Mouse (Mus musculus): ENCODE results near the gene Dazap2. TPM values are rescaled to one million over a fixed set of nuclear protein-coding genes. Genes with fewer than 3 reads are reported as not detected.

The Dazap2 gene
- polyA plus RNA-seq, 1 experiment from 2014 or later: 228 TPM

- no peaks in the 10 kb centered on the region for H3K9me3 ChIP-seq (ENCODE audit: control insufficient read depth, low read length)
- no peaks in the 10 kb centered on the region for H3K36me3 ChIP-seq (ENCODE audit: control insufficient read depth, insufficient read depth, low read length)
- H3K4me3 ChIP-seq (ENCODE audit: low read depth, low read length): no peak overlapping the region
- no peak overlapping the region for H3K9ac ChIP-seq (ENCODE audit: low read length)
- H3K27ac ChIP-seq (ENCODE audit: low read depth, low read length): no peak overlapping the region
- H3K4me1 ChIP-seq (replicated peaks; ENCODE audit: control insufficient read depth, insufficient read depth, low read length): no peaks in the 10 kb centered on the region; the same call in 1 of the 2 replicates
- H3K27me3 ChIP-seq (ENCODE audit: control insufficient read depth, insufficient read depth, low read length): no peaks in the 10 kb centered on the region
- no peak for DNase-seq (ENCODE audit: low spot score)
- H3K4me2 ChIP-seq (ENCODE audit: low read depth, low read length, severe bottlenecking): no peak overlapping the region
- ATAC-seq (replicated peaks; ENCODE audit: low FRiP score): no peak
- WGBS: 69% methylated on average over 6 of the region's 6 CpGs
These were observed 52.3 kb downstream of the Dazap2 start for GRCm38 (mm10) chr15:100667420-100667819.

- no peaks in the 10 kb centered on the region for H3K36me3 ChIP-seq (ENCODE audit: control insufficient read depth, insufficient read depth, low read length)
- no peaks in the 10 kb centered on the region for H3K9me3 ChIP-seq (ENCODE audit: control insufficient read depth, low read length)
- H3K4me2 ChIP-seq (ENCODE audit: low read depth, low read length, severe bottlenecking): no peak overlapping the region
- H3K27ac ChIP-seq (ENCODE audit: low read depth, low read length): no peak overlapping the region
- H3K4me3 ChIP-seq (ENCODE audit: low read depth, low read length): no peak overlapping the region
- H3K4me1 ChIP-seq (replicated peaks; ENCODE audit: control insufficient read depth, insufficient read depth, low read length): no peaks in the 10 kb centered on the region; the same call in 1 of the 2 replicates
- H3K9ac ChIP-seq (ENCODE audit: low read length): no peak overlapping the region
- WGBS: 88% methylated on average over 5 of the region's 5 CpGs
- DNase-seq (ENCODE audit: low spot score) (no peak), ATAC-seq (replicated peaks; ENCODE audit: low FRiP score) (no peak)
- no peaks in the 10 kb centered on the region for H3K27me3 ChIP-seq (ENCODE audit: control insufficient read depth, insufficient read depth, low read length)
These were observed 52.9 kb downstream of the Dazap2 start for GRCm38 (mm10) chr15:100667871-100668545.

DNA sequence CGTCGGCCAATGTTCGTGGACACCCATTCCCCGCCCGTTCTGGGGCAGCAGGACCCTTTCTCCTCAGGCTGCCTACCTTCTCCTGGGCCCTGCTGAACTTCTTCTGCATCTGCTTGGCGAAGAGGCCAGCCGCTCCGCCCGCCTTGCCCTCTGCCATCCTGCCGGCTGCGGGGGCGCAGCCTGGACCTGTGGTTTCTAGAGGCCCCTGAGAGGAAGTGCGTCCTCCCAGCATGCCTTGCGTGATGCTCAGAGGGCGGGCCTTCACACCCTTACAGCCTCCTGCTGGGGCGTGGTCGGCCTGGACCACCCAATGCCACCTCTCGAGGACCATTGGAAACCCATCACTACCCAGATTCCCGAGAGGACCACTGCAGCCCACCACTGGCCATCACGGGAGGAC lies 54.2 kb downstream of the Dazap2 start, which contains the start of gene Bin2:
Gene Bin2 (minus strand): TSS at position 217 of the 400 bp plus-strand sequence.
- Histone ChIP-seq H3K27ac (ENCODE audit: low read depth, low read length) (no peak within 1 kb of the TSS), H3K4me3 (ENCODE audit: low read depth, low read length) (no peak within 1 kb of the TSS), H3K9me3 (ENCODE audit: control insufficient read depth, low read length) (no peaks in the 10 kb centered on the region), H3K4me1 (replicated peaks; ENCODE audit: control insufficient read depth, insufficient read depth, low read length) (no peaks in the 10 kb centered on the region; the same call in 1 of the 2 replicates), H3K9ac (ENCODE audit: low read length) (no peak within 1 kb of the TSS), H3K27me3 (ENCODE audit: control insufficient read depth, insufficient read depth, low read length) (no peaks in the 10 kb centered on the region), H3K36me3 (ENCODE audit: control insufficient read depth, insufficient read depth, low read length) (no peaks in the 10 kb centered on the region), H3K4me2 (ENCODE audit: low read depth, low read length, severe bottlenecking) (no peak within 1 kb of the TSS)
- DNase-seq (ENCODE audit: low spot score): no peak
- ATAC-seq (replicated peaks; ENCODE audit: low FRiP score): no peak
- WGBS: 95% methylated on average over 20 of the region's 20 CpGs

DNA sequence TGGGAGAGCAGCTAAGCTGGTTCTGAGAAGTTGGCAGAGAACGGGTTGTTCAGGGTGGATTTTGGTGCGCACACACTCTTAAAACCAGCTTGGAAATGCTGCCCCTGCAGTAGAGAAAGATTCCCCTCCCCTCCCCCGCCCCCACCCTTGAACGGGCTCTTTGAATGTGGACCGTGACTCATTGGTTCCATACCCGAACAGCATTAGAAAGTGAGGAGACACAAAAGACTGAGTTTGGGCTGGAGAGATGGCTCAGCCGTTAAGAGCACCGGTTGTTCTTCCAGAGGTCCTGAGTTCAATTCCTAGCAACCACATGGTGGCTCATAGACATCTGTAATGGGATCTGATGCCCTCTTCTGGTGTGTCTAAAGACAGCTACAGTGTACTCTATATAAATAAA lies 54.9 kb downstream of the Dazap2 start:
- no peak for ATAC-seq (replicated peaks; ENCODE audit: low FRiP score)
- WGBS: 86% methylated on average over 8 of the region's 8 CpGs
- Histone ChIP-seq H3K27ac (ENCODE audit: low read depth, low read length) (no peak overlapping the region), H3K4me1 (replicated peaks; ENCODE audit: control insufficient read depth, insufficient read depth, low read length) (no peaks in the 10 kb centered on the region; the same call in 1 of the 2 replicates), H3K9ac (ENCODE audit: low read length) (no peak overlapping the region), H3K4me3 (ENCODE audit: low read depth, low read length) (no peak overlapping the region), H3K9me3 (ENCODE audit: control insufficient read depth, low read length) (no peaks in the 10 kb centered on the region), H3K36me3 (ENCODE audit: control insufficient read depth, insufficient read depth, low read length) (no peaks in the 10 kb centered on the region), H3K27me3 (ENCODE audit: control insufficient read depth, insufficient read depth, low read length) (no peaks in the 10 kb centered on the region), H3K4me2 (ENCODE audit: low read depth, low read length, severe bottlenecking) (no peak overlapping the region)
- no peak for DNase-seq (ENCODE audit: low spot score)

Small RNA genes lying within 50 kb of the gene (microRNA-seq; reads per million reads assigned to microRNA genes)
- gene Mir6961 (ENCODE audit: insufficient number of aligned reads): not detected

Other genes with a start within 250 kb of the Dazap2 start
- not detected in 2 replicates for gene Gm5475, start 193.2 kb upstream of the Dazap2 start, polyA plus RNA-seq (2014; fragmentation: Nextera tagmentation; extraction: Ambion mirVana)
- 18.0 and 23.2 TPM in 2 replicates for gene Slc11a2, start 190.3 kb upstream of the Dazap2 start, polyA plus RNA-seq (2014; fragmentation: Nextera tagmentation; extraction: Ambion mirVana)
- 41.3 and 46.6 TPM in 2 replicates for gene Letmd1, start 146.3 kb upstream of the Dazap2 start, polyA plus RNA-seq (2014; fragmentation: Nextera tagmentation; extraction: Ambion mirVana)
- 26.3 and 26.4 TPM in 2 replicates for gene Csrnp2, start 119.9 kb upstream of the Dazap2 start, polyA plus RNA-seq (2014; fragmentation: Nextera tagmentation; extraction: Ambion mirVana)
- 31.7 and 32.9 TPM in 2 replicates for gene Tfcp2, start 63.3 kb upstream of the Dazap2 start, polyA plus RNA-seq (2014; fragmentation: Nextera tagmentation; extraction: Ambion mirVana)
- gene Pou6f1, start 15.4 kb upstream of the Dazap2 start, polyA plus RNA-seq (2014; fragmentation: Nextera tagmentation; extraction: Ambion mirVana): 15.6 and 17.1 TPM in 2 replicates
- gene Smagp, start 21.6 kb downstream of the Dazap2 start, polyA plus RNA-seq (2014; fragmentation: Nextera tagmentation; extraction: Ambion mirVana): 3.7 and 4.1 TPM in 2 replicates
- gene Bin2, start 54.2 kb downstream of the Dazap2 start, polyA plus RNA-seq (2014; fragmentation: Nextera tagmentation; extraction: Ambion mirVana): 3.9 and 5.4 TPM in 2 replicates
- gene Cela1, start 72.6 kb downstream of the Dazap2 start, polyA plus RNA-seq (2014; fragmentation: Nextera tagmentation; extraction: Ambion mirVana): 1.1 and 1.3 TPM in 2 replicates
- 0.12 and 0.20 TPM in 2 replicates for gene Galnt6, start 114.0 kb downstream of the Dazap2 start, polyA plus RNA-seq (2014; fragmentation: Nextera tagmentation; extraction: Ambion mirVana)
- gene Slc4a8, start 146.4 kb downstream of the Dazap2 start, polyA plus RNA-seq (2014; fragmentation: Nextera tagmentation; extraction: Ambion mirVana): 12.3 and 12.8 TPM in 2 replicates